Mouse (Mus musculus) liver, postnatal 0 days (tissue): ENCODE measurements at regions not wholly inside any gene's neighbourhood (a gene's known extent, or its start where the extent isn't known, plus 50 kb on each side); places are given as distances from the start of the nearest gene placed in this dataset.

ENCODE experiments used
- CTCF ChIP-seq: sonication (generic); IDR thresholded peaks from 2 replicates; pipeline ENCODE4 v1.5.1; 2016; ENCODE audit warnings: antibody characterized with exemption, low read depth
- EP300 ChIP-seq: IDR thresholded peaks from 2 replicates; pipeline ENCODE4 v1.6.1; 2016; ENCODE audit warnings: antibody characterized with exemption, low read depth, mild to moderate bottlenecking

GRCm38 (mm10) chr16:24180666-24181065 lies 192.0 kb upstream of the Bcl6 start:
- TF ChIP-seq CTCF (no peak), EP300 (no peak)
